ENCODE assay signal across 19 mouse cellular contexts in the genomic region with DNA sequence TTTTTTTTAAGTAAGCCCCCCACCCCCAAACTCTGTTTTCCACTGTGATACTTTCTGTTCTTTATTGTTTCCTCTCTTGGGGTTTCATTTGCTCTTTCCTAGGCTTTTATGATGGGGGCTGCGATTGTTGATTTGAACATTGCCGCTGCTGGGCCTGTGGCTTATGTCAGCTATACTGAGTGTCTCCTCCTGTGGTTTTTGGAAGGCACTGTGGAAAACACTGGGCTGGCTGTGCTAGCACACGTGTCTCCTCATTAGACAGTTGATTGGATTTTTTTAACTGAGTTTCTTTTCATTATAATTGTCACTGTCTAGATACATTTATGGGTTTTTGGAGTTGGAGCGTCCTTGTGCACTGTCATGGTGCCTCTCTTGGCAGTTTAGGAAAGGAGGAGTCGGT. TPM values are rescaled to one million over a fixed set of nuclear protein-coding genes. Genes with fewer than 3 reads are reported as not detected.
A peak's percentile ranks its signal among the peaks of the same experiment; 100 is the strongest.
DNase-seq lines count a peak whose midpoint lies in the region; ATAC-seq and TF ChIP-seq lines count a peak whose summit lies in the region.
"Had no signal": no experiment of that assay in that cellular context is flagged by ENCODE, and none has a peak within 500 bp of the region (broad histone marks: within the 10 kb centered on the region; RNA-seq: fewer than 3 reads in every experiment).

No protein-coding gene starts in this region.

- peak overlapping the region; percentile 53; the same call in 1 of the 2 replicates for H3K27ac ChIP-seq in heart, postnatal 0 days (ENCODE audit: low read depth)
- no peak overlapping the region for H3K27ac ChIP-seq in heart, adult 2 months
- H3K27ac ChIP-seq in stomach, postnatal 0 days (replicated peaks): peak overlapping the region; percentile 30
- H3K27ac ChIP-seq: heart, embryonic 15.5 days; hindbrain, embryonic 12.5 days; liver, embryonic 12.5 days; midbrain, embryonic 12.5 days had no signal

- no peak overlapping the region for H3K9ac ChIP-seq in heart, postnatal 0 days (replicated peaks; ENCODE audit: low read depth, low read length)
- no peak overlapping the region for H3K9ac ChIP-seq in heart, adult 2 months (ENCODE audit: low read depth, low read length)
- no peak overlapping the region for H3K9ac ChIP-seq in stomach, postnatal 0 days (ENCODE audit: low read length)
- H3K9ac ChIP-seq: forebrain, postnatal 0 days; heart, embryonic 15.5 days; hindbrain, embryonic 12.5 days; liver, embryonic 12.5 days; lung, embryonic 14.5 days; midbrain, embryonic 12.5 days had no signal

- intact Hi-C loops in heart, adult 2 months (cut with DNase I): no loop called here

- no peak for ATAC-seq in heart, postnatal 0 days (ENCODE audit: insufficient read depth, low read depth)
- ATAC-seq in stomach, postnatal 0 days (ENCODE audit: low FRiP score, low TSS enrichment): peak; percentile 51; the same call in 1 of the 2 replicates
- ATAC-seq: CD4-positive, CD25-positive, alpha-beta regulatory T cell, adult 4 months; forebrain, postnatal 0 days; intestine, postnatal 0 days; liver, embryonic 12.5 days had no signal

- H3K4me2 ChIP-seq in heart, postnatal 0 days (ENCODE audit: low read depth, low read length): no peak overlapping the region
- H3K4me2 ChIP-seq in stomach, postnatal 0 days (replicated peaks; ENCODE audit: low read depth): no peak overlapping the region
- H3K4me2 ChIP-seq: heart, embryonic 15.5 days; hindbrain, embryonic 12.5 days; liver, embryonic 12.5 days; lung, embryonic 14.5 days; midbrain, embryonic 12.5 days had no signal

- no peak overlapping the region for H3K4me3 ChIP-seq in heart, postnatal 0 days (ENCODE audit: low read depth, low read length)
- no peak overlapping the region for H3K4me3 ChIP-seq in heart, adult 2 months
- no peak overlapping the region for H3K4me3 ChIP-seq in stomach, postnatal 0 days (ENCODE audit: low read depth, low read length)
- H3K4me3 ChIP-seq: heart, embryonic 15.5 days; hindbrain, embryonic 12.5 days; liver, embryonic 12.5 days; midbrain, embryonic 12.5 days had no signal

- no peak for TF ChIP-seq POLR2A in heart, adult 2 months (IDR thresholded peaks at IDR 0.05; ENCODE audit: insufficient read depth, low read depth, low read length)

- no peaks in the 10 kb centered on the region for H3K79me2 ChIP-seq in heart, adult 2 months (replicated peaks; ENCODE audit: control insufficient read depth, insufficient read depth, low read length)

- H3K9me3 ChIP-seq in heart, postnatal 0 days (replicated peaks; ENCODE audit: control insufficient read depth, low read length): no peaks in the 10 kb centered on the region
- no peaks in the 10 kb centered on the region for H3K9me3 ChIP-seq in stomach, postnatal 0 days (ENCODE audit: control insufficient read depth, low read length)
- H3K9me3 ChIP-seq: heart, embryonic 15.5 days; hindbrain, embryonic 12.5 days; midbrain, embryonic 12.5 days had no signal

- peak; percentile 28 for DNase-seq in heart, postnatal 0 days (ENCODE audit: low spot score)
- no peak for DNase-seq in heart, adult 2 months
- peak; percentile 39 for DNase-seq in kidney, postnatal 10 days
- DNase-seq in kidney, adult 8-10 months: no peak
- DNase-seq in lung, postnatal 14 days: peak; percentile 13
- DNase-seq in lung, postnatal 25 days (ENCODE audit: low spot score): no peak
- DNase-seq in stomach, postnatal 0 days (ENCODE audit: low spot score): no peak
- DNase-seq: adrenal gland, postnatal 25 days; cerebellum, adult 8-10 months; forebrain, postnatal 0 days; gastrocnemius, postnatal 14 days; left cerebral cortex, postnatal 4 days; lung, embryonic 14.5 days had no signal

- no peak for TF ChIP-seq CTCF in heart, postnatal 0 days (IDR thresholded peaks at IDR 0.05; ENCODE audit: low read depth)
- TF ChIP-seq CTCF in heart, adult 2 months (IDR thresholded peaks at IDR 0.05): no peak
- 0 out of 2 replicates have a peak, but pooled peaks have one; percentile 4 for TF ChIP-seq CTCF in stomach, postnatal 0 days (IDR thresholded peaks at IDR 0.05; ENCODE audit: low read depth)

- H3K27me3 ChIP-seq in heart, postnatal 0 days (ENCODE audit: control insufficient read depth, insufficient read depth, low read length): no peaks in the 10 kb centered on the region
- no peaks in the 10 kb centered on the region for H3K27me3 ChIP-seq in heart, adult 2 months (ENCODE audit: control insufficient read depth, insufficient read depth, low read length)
- no peaks in the 10 kb centered on the region for H3K27me3 ChIP-seq in stomach, postnatal 0 days (ENCODE audit: control insufficient read depth, insufficient read depth, low read length)
- H3K27me3 ChIP-seq: heart, embryonic 15.5 days; hindbrain, embryonic 12.5 days; liver, embryonic 12.5 days; midbrain, embryonic 12.5 days had no signal

- no peak for TF ChIP-seq EP300 in heart, postnatal 0 days (IDR thresholded peaks at IDR 0.05; ENCODE audit: low read depth)
- TF ChIP-seq EP300 in heart, adult 2 months (IDR thresholded peaks at IDR 0.05; ENCODE audit: insufficient read depth, low read depth, low read length): no peak
- TF ChIP-seq EP300 in stomach, postnatal 0 days (optimal IDR thresholded peaks at IDR 0.05): no peak

- H3K4me1 ChIP-seq in heart, postnatal 0 days (ENCODE audit: control insufficient read depth, insufficient read depth): peaks cover 4% of the 10 kb centered on the region; the same call in 1 of the 2 replicates
- peaks cover 1% of the 10 kb centered on the region; the same call in 1 of the 2 replicates for H3K4me1 ChIP-seq in heart, adult 2 months (ENCODE audit: control insufficient read depth, insufficient read depth, low read length)
- no peaks in the 10 kb centered on the region for H3K4me1 ChIP-seq in stomach, postnatal 0 days (replicated peaks; ENCODE audit: control insufficient read depth, insufficient read depth)
- H3K4me1 ChIP-seq: hindbrain, embryonic 12.5 days; liver, embryonic 12.5 days had no signal

- H3K36me3 ChIP-seq in heart, postnatal 0 days (replicated peaks; ENCODE audit: control insufficient read depth, insufficient read depth, low read length): peaks cover 34% of the 10 kb centered on the region
- H3K36me3 ChIP-seq in heart, adult 2 months (ENCODE audit: control insufficient read depth, insufficient read depth, low read length): no peaks in the 10 kb centered on the region
- H3K36me3 ChIP-seq in stomach, postnatal 0 days (ENCODE audit: control insufficient read depth, insufficient read depth, low read length): peaks cover 6% of the 10 kb centered on the region; the same call in 1 of the 2 replicates

- WGBS in heart, postnatal 0 days: 76% methylated on average over 5 of the region's 5 CpGs
- WGBS in heart, adult 2 months: 76% methylated on average over 5 of the region's 5 CpGs
- 65% methylated on average over 5 of the region's 5 CpGs for WGBS in stomach, postnatal 0 days

RNA-seq across cellular contexts. Expression of a gene that starts 39.4 kb away (rescaled TPM):
- total RNA-seq in heart, postnatal 0 days (2014; rRNA removed; ENCODE audit: low replicate concordance): 82.8 and 150 TPM in 2 replicates
- 34.9 and 39.5 TPM in 2 replicates for polyA plus RNA-seq in heart, postnatal 0 days (2015; fragmentation: Nextera tagmentation; extraction: Ambion mirVana)
- total RNA-seq in heart, adult 2 months (2021): 10 to 100 TPM; 25.6 to 25.9 TPM
- 17.9 and 30.0 TPM in 2 replicates for polyA plus RNA-seq in heart, adult 2 months (2012; rRNA removed)
- 20.0 and 20.5 TPM in 2 replicates for polyA plus RNA-seq in stomach, postnatal 0 days (2015; fragmentation: Nextera tagmentation; extraction: Ambion mirVana)

Comparison
In these comparisons a context has a peak if more than half of its experiments do, and no peak if none do; other contexts are left out.
1. DNase-seq: peak in heart, postnatal 0 days (single experiment), kidney, postnatal 10 days (single experiment) and lung, postnatal 14 days (single experiment); none in heart, adult 2 months (0 of 2), kidney, adult 8-10 months (0 of 2), lung, postnatal 25 days (single experiment) and stomach, postnatal 0 days (single experiment).